Mouse (Mus musculus): ENCODE results near the gene Olfr221.

GRCm38 (mm10) chr14:52019051-52019589, 23.1 kb downstream of the Olfr221 start:
- TF ChIP-seq CTCF (IDR thresholded peaks at IDR 0.05; ENCODE audit: insufficient read depth, low read depth, low read length): peak; percentile 54
- no peak for TF ChIP-seq POLR2A (IDR thresholded peaks at IDR 0.05; ENCODE audit: insufficient read depth, low read depth, low read length)

All from olfactory bulb, adult 2 months (tissue).